8 mouse cellular contexts compared by ENCODE assay signal in genomic region chr11:79993356-79994270, GRCm38 (mm10). TPM values are rescaled to one million over a fixed set of nuclear protein-coding genes. Genes with fewer than 3 reads are reported as not detected.
DNase-seq lines count a peak whose midpoint lies in the region; ATAC-seq and TF ChIP-seq lines count a peak whose summit lies in the region.

No protein-coding gene starts in this region.

- H3K9ac ChIP-seq in liver, embryonic 16.5 days (ENCODE audit: low read depth, low read length): peak overlapping the region; percentile 99
- H3K9ac ChIP-seq in stomach, embryonic 15.5 days: peak overlapping the region; percentile 88

- H3K9me3 ChIP-seq in heart, embryonic 10.5 days: no peaks in the 10 kb centered on the region
- H3K9me3 ChIP-seq in liver, embryonic 16.5 days (replicated peaks; ENCODE audit: control insufficient read depth, low read length): no peaks in the 10 kb centered on the region
- no peaks in the 10 kb centered on the region for H3K9me3 ChIP-seq in stomach, embryonic 15.5 days

- no peak for TF ChIP-seq POLR2A in cortical plate, adult 2 months (IDR thresholded peaks at IDR 0.05; ENCODE audit: extremely low read depth, insufficient read depth, low read length)

- peak overlapping the region; percentile 99 for H3K27ac ChIP-seq in heart, embryonic 10.5 days
- 0 out of 2 replicates have a peak overlapping the region, but pooled peaks have one; percentile 29 for H3K27ac ChIP-seq in cortical plate, adult 2 months (ENCODE audit: insufficient read depth, low read length)
- H3K27ac ChIP-seq in liver, embryonic 16.5 days (ENCODE audit: low read length): peak overlapping the region; percentile 100
- H3K27ac ChIP-seq in stomach, embryonic 15.5 days: peak overlapping the region; percentile 99

- 0 out of 2 replicates have a peak, but pooled peaks cover 3% of the 10 kb centered on the region for H3K4me1 ChIP-seq in heart, embryonic 10.5 days
- H3K4me1 ChIP-seq in cortical plate, adult 2 months (ENCODE audit: control insufficient read depth, insufficient read depth, low read length): no peaks in the 10 kb centered on the region
- H3K4me1 ChIP-seq in liver, embryonic 16.5 days (ENCODE audit: control insufficient read depth, low read depth, low read length): peaks cover 8% of the 10 kb centered on the region
- H3K4me1 ChIP-seq in stomach, embryonic 15.5 days: no peaks in the 10 kb centered on the region

- ATAC-seq in liver, embryonic 16.5 days (ENCODE audit: low read depth): peak; percentile 5; the same call in 1 of the 2 replicates
- ATAC-seq in stomach, embryonic 15.5 days (ENCODE audit: insufficient read depth, low FRiP score, low read depth): peak; percentile 25; the same call in 1 of the 2 replicates

- peaks cover 25% of the 10 kb centered on the region for H3K36me3 ChIP-seq in heart, embryonic 10.5 days
- H3K36me3 ChIP-seq in liver, embryonic 16.5 days (ENCODE audit: control insufficient read depth, insufficient read depth): peaks cover 5% of the 10 kb centered on the region; the same call in 1 of the 2 replicates
- H3K36me3 ChIP-seq in stomach, embryonic 15.5 days: no peaks in the 10 kb centered on the region

- peak overlapping the region; percentile 99 for H3K4me3 ChIP-seq in heart, embryonic 10.5 days
- H3K4me3 ChIP-seq in cortical plate, adult 2 months (ENCODE audit: insufficient read depth, low read length): peak overlapping the region; percentile 72
- H3K4me3 ChIP-seq in liver, embryonic 16.5 days (ENCODE audit: low read depth, low read length): peak overlapping the region; percentile 100
- peak overlapping the region; percentile 89 for H3K4me3 ChIP-seq in stomach, embryonic 15.5 days (replicated peaks)

- H3K27me3 ChIP-seq in heart, embryonic 10.5 days (ENCODE audit: insufficient read depth, poor library complexity, severe bottlenecking): no peaks in the 10 kb centered on the region
- H3K27me3 ChIP-seq in liver, embryonic 16.5 days (ENCODE audit: control insufficient read depth, insufficient read depth, low read depth, low read length): no peaks in the 10 kb centered on the region
- no peaks in the 10 kb centered on the region for H3K27me3 ChIP-seq in stomach, embryonic 15.5 days (replicated peaks)

- DNase-seq in heart, embryonic 10.5 days (ENCODE audit: low spot score): peak; percentile 85
- DNase-seq in heart, postnatal 36 days: no peak
- peak; percentile 44 for DNase-seq in CD4-positive helper T cell, adult 2 months (ENCODE audit: low read depth, low spot score)
- peak; percentile 8 for DNase-seq in heart, postnatal 4 days
- no peak for DNase-seq in yolk sac, embryonic 10.5 days (ENCODE audit: low spot score)

- no peak for TF ChIP-seq CTCF in cortical plate, adult 2 months (IDR thresholded peaks at IDR 0.05; ENCODE audit: extremely low read depth, insufficient read depth, low read length)

- WGBS in heart, embryonic 10.5 days: under 1% methylated on average over 68 of the region's 74 CpGs
- WGBS in liver, embryonic 16.5 days (ENCODE audit: insufficient replicate concordance): under 1% methylated on average over 56 of the region's 74 CpGs
- WGBS in stomach, embryonic 15.5 days: under 1% methylated on average over 42 of the region's 74 CpGs

- intact Hi-C loops in heart, postnatal 36 days (cut with DNase I): loop anchor here (2.0 kb wide), 1 partner anchor 31 kb away; the partner anchor contains the start of gene Utp6

- H3K4me2 ChIP-seq in liver, embryonic 16.5 days (ENCODE audit: low read depth, low read length): peak overlapping the region; percentile 68
- H3K4me2 ChIP-seq in stomach, embryonic 15.5 days: peak overlapping the region; percentile 60

RNA-seq across cellular contexts. Expression of gene Suz12, which starts 0.7 kb away (rescaled TPM):
- 16.0 and 20.1 TPM in 2 replicates for polyA plus RNA-seq in heart, embryonic 10.5 days (2016; fragmentation: Nextera tagmentation; extraction: Ambion mirVana)
- total RNA-seq in heart, postnatal 36 days (2021): 10 to 100 TPM; 23.8 to 27.8 TPM
- polyA plus RNA-seq in cortical plate, adult 2 months (2012; rRNA removed): 16.2 and 16.6 TPM in 2 replicates
- total RNA-seq in heart, postnatal 4 days (2021): 10 to 100 TPM; 53.0 to 58.9 TPM
- 11.4 and 11.6 TPM in 2 replicates for polyA plus RNA-seq in liver, embryonic 16.5 days (2015; fragmentation: Nextera tagmentation; extraction: Ambion mirVana)
- 21.3 and 22.1 TPM in 2 replicates for polyA plus RNA-seq in stomach, embryonic 15.5 days (2015; fragmentation: Nextera tagmentation; extraction: Ambion mirVana)

RNA-seq across cellular contexts. Expression of gene Utp6, which starts 31.4 kb away (rescaled TPM):
- polyA plus RNA-seq in heart, embryonic 10.5 days (2016; fragmentation: Nextera tagmentation; extraction: Ambion mirVana): 42.0 and 49.5 TPM in 2 replicates
- total RNA-seq in heart, postnatal 36 days (2021): 10 to 100 TPM; 20.3 to 24.6 TPM
- polyA plus RNA-seq in cortical plate, adult 2 months (2012; rRNA removed): 19.4 and 24.3 TPM in 2 replicates
- total RNA-seq in heart, postnatal 4 days (2021): 10 to 100 TPM; 29.4 to 29.5 TPM
- polyA plus RNA-seq in liver, embryonic 16.5 days (2015; fragmentation: Nextera tagmentation; extraction: Ambion mirVana): 18.5 and 21.3 TPM in 2 replicates
- 41.9 and 46.3 TPM in 2 replicates for polyA plus RNA-seq in stomach, embryonic 15.5 days (2015; fragmentation: Nextera tagmentation; extraction: Ambion mirVana)

Comparison
In these comparisons a context has a peak if more than half of its experiments do, and no peak if none do; other contexts are left out.
1. DNase-seq: peak in heart, embryonic 10.5 days (single experiment), CD4-positive helper T cell, adult 2 months (single experiment) and heart, postnatal 4 days (single experiment); none in heart, postnatal 36 days (0 of 2) and yolk sac, embryonic 10.5 days (single experiment).
2. H3K27ac ChIP-seq: peak in every context shown above with its lines; median percentile 100 in liver, embryonic 16.5 days; 99 in heart, embryonic 10.5 days; 99 in stomach, embryonic 15.5 days; 29 in cortical plate, adult 2 months.
3. Peak in every context shown above with its lines, with median percentiles within 50 percentile points of each other: H3K4me3 ChIP-seq.